Mouse (Mus musculus): Measurements from ENCODE around the gene Olfr1098. TPM values are rescaled to one million over a fixed set of nuclear protein-coding genes. Genes with fewer than 3 reads are reported as not detected.

Olfr1098 gene
- not detected in 2 replicates for polyA plus RNA-seq (2012; rRNA removed)

- Histone ChIP-seq H3K27me3 (ENCODE audit: control insufficient read depth, insufficient read depth, low read length) (no peaks in the 10 kb centered on the region), H3K4me3 (ENCODE audit: extremely low read depth, insufficient read depth, insufficient read length) (no peak within 1 kb of the TSS), H3K27ac (ENCODE audit: insufficient read depth, low read length) (no peak within 1 kb of the TSS), H3K4me1 (ENCODE audit: control insufficient read depth, insufficient read depth, insufficient read length) (no peaks in the 10 kb centered on the region), H3K36me3 (ENCODE audit: control insufficient read depth, insufficient read depth, low read length) (no peaks in the 10 kb centered on the region)
- DNase-seq (ENCODE audit: low read depth in 1 of 2, low spot score in 2 of 2): no peak
- 93% methylated on average over 1 of the region's 1 CpGs for WGBS
- TF ChIP-seq POLR2A (IDR thresholded peaks at IDR 0.05; ENCODE audit: low read depth, low read length): no peak
These were observed at the start of gene Olfr1098 for GRCm38 (mm10) chr2:86924445-86924844. Gene Olfr1098 (minus strand): TSS chr2:86924545.

- 77% methylated on average over 1 of the region's 1 CpGs for WGBS
- TF ChIP-seq CTCF (IDR thresholded peaks at IDR 0.05; ENCODE audit: extremely low read depth, insufficient read depth, insufficient read length, insufficient replicate concordance) (no peak), POLR2A (IDR thresholded peaks at IDR 0.05; ENCODE audit: low read depth, low read length) (no peak)
- H3K27ac ChIP-seq (ENCODE audit: insufficient read depth, low read length): no peak within 1 kb of the TSS
These were observed 36.2 kb upstream of the Olfr1098 start, which contains the start of gene Olfr1099 for GRCm38 (mm10) chr2:86960593-86960992. Gene Olfr1099 (minus strand): TSS chr2:86960693.

GRCm38 (mm10) chr2:86926557-86926956, 2.2 kb upstream of the Olfr1098 start:
- no peak for TF ChIP-seq POLR2A (IDR thresholded peaks at IDR 0.05; ENCODE audit: low read depth, low read length)
- TF ChIP-seq CTCF (IDR thresholded peaks at IDR 0.05; ENCODE audit: extremely low read depth, insufficient read depth, insufficient read length, insufficient replicate concordance): no peak
- H3K27ac ChIP-seq (ENCODE audit: insufficient read depth, low read length): no peak overlapping the region
- DNase-seq (ENCODE audit: low read depth in 1 of 2, low spot score in 2 of 2): no peak
- H3K36me3 ChIP-seq (ENCODE audit: control insufficient read depth, insufficient read depth, low read length): no peaks in the 10 kb centered on the region
- no peaks in the 10 kb centered on the region for H3K27me3 ChIP-seq (ENCODE audit: control insufficient read depth, insufficient read depth, low read length)
- no peak overlapping the region for H3K4me3 ChIP-seq (ENCODE audit: extremely low read depth, insufficient read depth, insufficient read length)
- H3K4me1 ChIP-seq (ENCODE audit: control insufficient read depth, insufficient read depth, insufficient read length): no peaks in the 10 kb centered on the region

More at GRCm38 (mm10) chr2:86960593-86960992, 36.2 kb upstream of the Olfr1098 start, which contains the start of gene Olfr1099:
- Histone ChIP-seq H3K27me3 (ENCODE audit: control insufficient read depth, insufficient read depth, low read length) (no peaks in the 10 kb centered on the region), H3K36me3 (ENCODE audit: control insufficient read depth, insufficient read depth, low read length) (no peaks in the 10 kb centered on the region), H3K4me3 (ENCODE audit: extremely low read depth, insufficient read depth, insufficient read length) (no peak within 1 kb of the TSS), H3K4me1 (ENCODE audit: control insufficient read depth, insufficient read depth, insufficient read length) (no peaks in the 10 kb centered on the region)
- DNase-seq (ENCODE audit: low read depth in 1 of 2, low spot score in 2 of 2): no peak

- no peak overlapping the region for H3K4me3 ChIP-seq (ENCODE audit: extremely low read depth, insufficient read depth, insufficient read length)
- no peak for TF ChIP-seq CTCF (IDR thresholded peaks at IDR 0.05; ENCODE audit: extremely low read depth, insufficient read depth, insufficient read length, insufficient replicate concordance)
- TF ChIP-seq POLR2A (IDR thresholded peaks at IDR 0.05; ENCODE audit: low read depth, low read length): no peak
- H3K27ac ChIP-seq (ENCODE audit: insufficient read depth, low read length): no peak overlapping the region
- DNase-seq (ENCODE audit: low read depth in 1 of 2, low spot score in 2 of 2): no peak
- no peaks in the 10 kb centered on the region for H3K36me3 ChIP-seq (ENCODE audit: control insufficient read depth, insufficient read depth, low read length)
- no peaks in the 10 kb centered on the region for H3K27me3 ChIP-seq (ENCODE audit: control insufficient read depth, insufficient read depth, low read length)
- WGBS: 83% methylated on average over 2 of the region's 2 CpGs
- H3K4me1 ChIP-seq (ENCODE audit: control insufficient read depth, insufficient read depth, insufficient read length): no peaks in the 10 kb centered on the region
These were observed 18.7 kb downstream of the Olfr1098 start for GRCm38 (mm10) chr2:86905647-86906046.

GRCm38 (mm10) chr2:86892116-86892515, 32.2 kb downstream of the Olfr1098 start, which contains the start of gene Olfr1097:
Gene Olfr1097 (minus strand): TSS chr2:86892216.
- no peak within 1 kb of the TSS for H3K4me3 ChIP-seq (ENCODE audit: extremely low read depth, insufficient read depth, insufficient read length)
- DNase-seq (ENCODE audit: low read depth in 1 of 2, low spot score in 2 of 2): no peak
- TF ChIP-seq CTCF (IDR thresholded peaks at IDR 0.05; ENCODE audit: extremely low read depth, insufficient read depth, insufficient read length, insufficient replicate concordance) (no peak), POLR2A (IDR thresholded peaks at IDR 0.05; ENCODE audit: low read depth, low read length) (no peak)
- no peaks in the 10 kb centered on the region for H3K27me3 ChIP-seq (ENCODE audit: control insufficient read depth, insufficient read depth, low read length)
- no peaks in the 10 kb centered on the region for H3K36me3 ChIP-seq (ENCODE audit: control insufficient read depth, insufficient read depth, low read length)
- H3K4me1 ChIP-seq (ENCODE audit: control insufficient read depth, insufficient read depth, insufficient read length): no peaks in the 10 kb centered on the region
- no peak within 1 kb of the TSS for H3K27ac ChIP-seq (ENCODE audit: insufficient read depth, low read length)
- WGBS: 89% methylated on average over 1 of the region's 1 CpGs

GRCm38 (mm10) chr2:86874702-86875101, 49.6 kb downstream of the Olfr1098 start, which contains the start of gene Gm13723:
Gene Gm13723 (minus strand): TSS chr2:86874802.
- Histone ChIP-seq H3K27me3 (ENCODE audit: control insufficient read depth, insufficient read depth, low read length) (no peaks in the 10 kb centered on the region), H3K27ac (ENCODE audit: insufficient read depth, low read length) (no peak within 1 kb of the TSS), H3K4me1 (ENCODE audit: control insufficient read depth, insufficient read depth, insufficient read length) (no peaks in the 10 kb centered on the region), H3K36me3 (ENCODE audit: control insufficient read depth, insufficient read depth, low read length) (no peaks in the 10 kb centered on the region), H3K4me3 (ENCODE audit: extremely low read depth, insufficient read depth, insufficient read length) (no peak within 1 kb of the TSS)
- DNase-seq (ENCODE audit: low read depth in 1 of 2, low spot score in 2 of 2): no peak
- WGBS: 55% methylated on average over 1 of the region's 1 CpGs
- TF ChIP-seq CTCF (IDR thresholded peaks at IDR 0.05; ENCODE audit: extremely low read depth, insufficient read depth, insufficient read length, insufficient replicate concordance) (no peak), POLR2A (IDR thresholded peaks at IDR 0.05; ENCODE audit: low read depth, low read length) (no peak)

Other genes with a start within 250 kb of the Olfr1098 start
- not detected in 2 replicates for gene Olfr1086, start 244.5 kb downstream of the Olfr1098 start, polyA plus RNA-seq (2012; rRNA removed)
- not detected in 2 replicates for gene Olfr1087, start 226.2 kb downstream of the Olfr1098 start, polyA plus RNA-seq (2012; rRNA removed)
- not detected in 2 replicates for gene Olfr1089, start 190.8 kb downstream of the Olfr1098 start, polyA plus RNA-seq (2012; rRNA removed)
- gene Olfr1090, start 165.6 kb downstream of the Olfr1098 start, polyA plus RNA-seq (2012; rRNA removed): not detected in 2 replicates
- not detected in 2 replicates for gene Olfr1093, start 142.1 kb downstream of the Olfr1098 start, polyA plus RNA-seq (2012; rRNA removed)
- not detected in 2 replicates for gene Olfr141, start 114.5 kb downstream of the Olfr1098 start, polyA plus RNA-seq (2012; rRNA removed)
- gene Olfr1094, start 99.9 kb downstream of the Olfr1098 start, polyA plus RNA-seq (2012; rRNA removed): not detected in 2 replicates
- not detected in 2 replicates for gene Olfr1095, start 72.8 kb downstream of the Olfr1098 start, polyA plus RNA-seq (2012; rRNA removed)
- not detected in 2 replicates for gene Gm13723, start 49.7 kb downstream of the Olfr1098 start, polyA plus RNA-seq (2012; rRNA removed)
- gene Olfr1097, start 32.3 kb downstream of the Olfr1098 start, polyA plus RNA-seq (2012; rRNA removed): not detected in 2 replicates
- not detected in 2 replicates for gene Olfr1099, start 36.1 kb upstream of the Olfr1098 start, polyA plus RNA-seq (2012; rRNA removed)
- not detected in 2 replicates for gene Olfr1100, start 55.4 kb upstream of the Olfr1098 start, polyA plus RNA-seq (2012; rRNA removed)
- gene Olfr1101, start 66.7 kb upstream of the Olfr1098 start, polyA plus RNA-seq (2012; rRNA removed): not detected in 2 replicates
- gene Olfr1102, start 73.9 kb upstream of the Olfr1098 start, polyA plus RNA-seq (2012; rRNA removed): not detected in 2 replicates
- not detected in 2 replicates for gene Olfr1104, start 102.5 kb upstream of the Olfr1098 start, polyA plus RNA-seq (2012; rRNA removed)
- gene Olfr1105, start 112.0 kb upstream of the Olfr1098 start, polyA plus RNA-seq (2012; rRNA removed): not detected in 2 replicates
- gene Olfr1106, start 127.7 kb upstream of the Olfr1098 start, polyA plus RNA-seq (2012; rRNA removed): not detected in 2 replicates
- not detected in 2 replicates for gene Olfr1107, start 151.3 kb upstream of the Olfr1098 start, polyA plus RNA-seq (2012; rRNA removed)
- not detected in 2 replicates for gene Olfr1109, start 171.5 kb upstream of the Olfr1098 start, polyA plus RNA-seq (2012; rRNA removed)
- gene Olfr259, start 190.0 kb upstream of the Olfr1098 start, polyA plus RNA-seq (2012; rRNA removed): not detected in 2 replicates
- not detected in 2 replicates for gene Olfr1110, start 215.8 kb upstream of the Olfr1098 start, polyA plus RNA-seq (2012; rRNA removed)
- gene Olfr1111, start 228.1 kb upstream of the Olfr1098 start, polyA plus RNA-seq (2012; rRNA removed): not detected in 2 replicates

Data from spleen, adult 2 months (tissue).